Mouse (Mus musculus) frontal cortex, postnatal 25 days (tissue): Measurements from ENCODE around the gene Crip1.

Experiments used
- DNase-seq, 2 experiments: peaks; one replicate each; pipeline ENCODE4 v3.0.0; 2022; ENCODE audit warnings: low spot score in 2 of 2

The Crip1 gene

DNA sequence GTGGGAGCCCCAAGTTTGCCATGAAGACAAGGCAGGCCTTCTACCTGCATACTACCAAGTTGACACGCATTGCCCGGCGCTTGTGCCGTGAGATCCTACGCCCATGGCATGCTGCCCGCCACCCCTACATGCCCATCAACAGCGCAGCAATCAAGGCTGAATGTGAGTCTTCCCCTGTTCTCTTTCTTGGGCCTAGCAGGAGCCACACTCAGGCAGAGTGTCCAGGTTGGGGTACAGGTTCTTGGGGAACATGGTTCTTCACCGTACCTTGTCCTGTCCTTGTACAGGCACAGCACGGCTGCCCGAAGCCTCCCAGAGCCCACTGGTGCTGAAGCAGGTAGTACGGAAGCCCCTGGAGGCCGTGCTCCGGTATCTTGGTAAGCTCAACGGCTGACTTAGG lies 14.5 kb upstream of the Crip1 start:
- no peak for DNase-seq

DNA sequence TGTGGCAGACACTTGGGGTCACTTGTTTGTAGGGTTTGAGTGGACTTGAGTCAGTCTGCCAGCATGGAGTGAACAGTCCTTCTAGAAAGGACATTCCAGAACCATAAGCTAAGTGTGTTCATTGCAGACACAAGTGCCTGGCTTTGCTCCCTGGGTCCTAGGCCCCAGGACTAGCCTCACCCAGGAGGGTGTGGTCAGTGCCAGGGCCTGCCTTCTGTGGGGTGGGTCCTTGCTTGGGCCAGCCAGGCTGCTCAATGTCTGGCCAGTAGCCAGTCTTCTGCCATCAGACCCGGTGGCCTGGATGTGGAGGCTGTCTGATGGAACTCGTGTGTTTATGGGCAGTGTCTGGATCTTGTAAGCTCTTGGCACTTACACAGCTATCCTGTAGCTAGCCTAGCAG lies 13.5 kb upstream of the Crip1 start:
- DNase-seq, result no peak

DNA sequence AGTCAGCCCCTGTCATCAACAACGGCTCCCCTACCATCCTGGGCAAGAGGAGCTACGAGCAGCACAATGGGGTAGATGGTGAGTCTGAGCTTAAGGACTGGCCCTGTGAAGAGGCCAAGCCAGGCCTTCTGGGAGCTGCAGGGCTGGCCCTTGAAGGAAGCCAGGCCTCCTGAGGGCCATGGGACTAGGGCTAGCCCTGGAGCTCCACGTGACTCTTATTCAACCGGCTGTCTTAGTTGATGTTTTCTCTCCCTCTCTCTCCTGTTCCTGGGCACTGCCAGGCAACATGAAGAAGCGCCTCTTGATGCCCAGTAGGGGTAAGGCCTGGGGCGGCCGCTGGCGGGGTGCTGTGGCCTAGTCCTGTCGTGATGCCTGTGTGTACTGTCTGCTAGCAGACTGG lies 12.9 kb upstream of the Crip1 start:
- no peak for DNase-seq

DNA sequence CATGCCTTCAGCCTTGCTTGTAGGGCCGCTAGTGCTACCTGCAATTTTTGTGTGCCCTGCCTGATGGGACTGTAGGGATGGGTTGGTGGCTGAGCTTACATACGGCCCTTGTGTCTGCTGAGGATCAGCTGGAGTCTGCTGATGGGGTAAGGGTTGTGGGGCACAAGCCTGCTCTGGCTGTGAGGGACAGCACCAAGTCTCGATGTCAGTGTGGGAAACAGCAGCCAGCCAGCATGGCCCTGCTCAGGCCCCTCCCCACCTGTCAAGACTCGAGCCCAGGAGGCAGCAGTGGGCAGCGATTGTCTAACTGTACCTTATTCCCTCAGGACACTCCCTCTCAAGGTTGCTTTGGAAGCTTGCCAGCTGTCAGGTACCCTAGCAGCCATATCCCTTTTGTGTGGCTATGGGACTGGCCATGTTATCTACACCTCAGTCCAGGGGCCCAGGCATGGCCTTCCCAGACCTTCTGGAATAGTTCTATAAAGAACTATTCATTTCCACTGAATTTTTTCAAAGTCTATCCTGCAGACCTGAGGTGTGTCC lies 12.2 kb upstream of the Crip1 start:
- DNase-seq, result no peak

DNA sequence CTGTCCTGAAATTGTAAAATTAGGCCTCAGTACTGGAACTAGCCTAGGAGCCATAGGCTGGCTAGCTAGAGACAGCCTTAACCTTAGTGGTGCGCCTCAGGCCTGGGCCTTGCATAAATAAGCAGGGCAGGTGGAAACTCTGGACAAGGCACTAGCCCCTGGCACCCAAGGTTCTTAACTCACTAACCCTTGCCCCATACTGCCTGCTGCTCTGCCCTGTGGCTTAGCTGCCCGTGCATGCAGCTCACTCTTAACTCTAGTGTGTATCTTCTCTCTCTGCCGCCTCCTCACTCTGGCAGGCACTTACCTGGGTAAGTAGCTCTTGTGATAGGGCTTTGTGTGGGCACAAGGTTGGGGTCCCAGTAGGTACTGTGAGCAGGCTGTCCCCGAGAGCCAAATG lies 11.6 kb upstream of the Crip1 start:
- DNase-seq, result no peak

DNA sequence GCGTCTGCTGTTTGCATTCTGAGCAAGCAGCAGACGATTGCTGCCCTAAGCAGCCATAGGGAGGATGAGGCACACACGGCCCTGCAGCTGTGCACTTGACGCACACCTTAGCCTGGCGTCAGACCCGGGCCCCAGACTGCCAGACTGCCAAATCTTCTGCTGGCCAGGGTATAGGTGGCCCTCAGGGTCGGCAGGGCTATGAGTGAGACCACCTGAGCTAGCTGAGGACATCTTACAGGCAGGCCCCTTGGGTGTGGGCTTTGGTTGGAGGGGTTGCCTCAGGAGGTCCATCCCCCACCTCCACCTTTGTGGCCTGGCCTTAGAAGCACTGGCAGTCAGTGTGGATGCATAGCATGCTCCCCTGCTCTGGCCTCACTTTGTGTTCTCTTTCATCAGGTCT lies 10.7 kb upstream of the Crip1 start:
- no peak for DNase-seq

DNA sequence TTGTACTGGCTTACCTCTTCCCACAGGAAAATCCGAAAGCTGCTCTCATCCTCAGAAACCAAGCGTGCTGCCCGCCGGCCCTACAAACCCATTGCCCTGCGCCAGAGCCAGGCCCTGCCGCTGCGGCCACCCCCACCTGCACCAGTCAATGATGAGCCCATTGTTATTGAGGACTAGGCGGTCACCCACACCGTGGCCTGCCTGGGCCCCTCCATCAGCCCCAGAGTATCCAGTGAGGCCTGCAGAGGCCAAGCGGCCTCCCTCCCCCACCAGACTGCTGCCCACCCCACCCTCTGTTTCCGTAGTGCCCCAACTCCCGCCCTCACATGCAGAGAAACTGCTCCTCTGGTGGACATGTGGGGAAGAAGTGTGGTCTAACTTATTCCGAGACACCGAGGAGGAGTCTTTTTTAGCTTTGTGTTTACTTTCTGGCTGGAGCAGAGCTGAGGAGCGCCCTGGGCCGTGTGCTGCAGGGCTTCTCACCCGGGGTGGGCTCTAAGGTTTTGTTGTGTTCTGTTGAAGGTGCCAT lies 9.6 kb upstream of the Crip1 start:
- no peak for DNase-seq

DNA sequence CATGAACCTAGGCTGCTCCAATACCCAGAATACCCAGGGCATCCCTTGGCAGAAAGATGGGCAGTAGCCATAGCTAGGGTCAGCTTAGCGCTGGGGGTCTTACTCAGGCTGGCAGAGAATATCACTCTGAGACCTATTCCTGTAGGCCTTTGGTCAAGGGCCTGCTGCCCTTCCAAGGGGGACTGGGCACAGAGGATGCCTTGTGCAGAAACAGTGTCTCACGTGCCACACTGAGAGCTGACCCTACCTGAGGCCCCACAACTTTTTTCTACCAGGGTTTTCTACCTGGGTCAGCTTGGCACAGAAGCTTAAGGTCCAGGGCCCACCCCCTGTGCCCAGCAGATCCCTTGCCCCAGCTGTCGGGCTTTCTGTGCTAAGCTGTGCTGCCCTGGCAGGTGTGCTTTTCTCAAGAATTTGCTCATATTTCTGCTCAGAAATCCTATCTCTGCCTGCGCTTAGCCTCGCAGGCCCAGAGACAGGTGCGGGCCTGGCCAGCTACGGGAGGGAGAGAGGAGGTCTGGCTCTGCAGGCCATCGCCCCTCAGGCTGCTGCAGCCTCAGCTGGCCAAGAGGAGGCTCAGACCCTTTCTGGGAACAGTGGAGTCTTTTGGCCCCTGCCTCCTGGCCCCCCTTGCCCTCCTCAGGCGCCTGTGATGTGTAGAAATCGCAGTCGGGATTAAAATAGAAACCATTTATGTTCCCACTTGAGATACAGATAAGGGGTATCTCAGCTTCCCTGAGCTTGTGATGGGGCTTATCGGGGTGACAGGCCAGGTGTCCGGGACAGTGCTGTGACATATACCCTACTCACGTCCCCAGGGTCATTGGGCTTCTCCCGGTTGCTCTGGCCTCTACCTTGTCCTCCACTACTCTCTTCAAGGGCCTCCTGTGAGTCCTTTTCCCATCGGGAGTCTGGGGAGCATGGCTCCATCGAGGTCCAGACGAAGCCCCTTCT lies 8.6 kb upstream of the Crip1 start:
- no peak for DNase-seq

DNA sequence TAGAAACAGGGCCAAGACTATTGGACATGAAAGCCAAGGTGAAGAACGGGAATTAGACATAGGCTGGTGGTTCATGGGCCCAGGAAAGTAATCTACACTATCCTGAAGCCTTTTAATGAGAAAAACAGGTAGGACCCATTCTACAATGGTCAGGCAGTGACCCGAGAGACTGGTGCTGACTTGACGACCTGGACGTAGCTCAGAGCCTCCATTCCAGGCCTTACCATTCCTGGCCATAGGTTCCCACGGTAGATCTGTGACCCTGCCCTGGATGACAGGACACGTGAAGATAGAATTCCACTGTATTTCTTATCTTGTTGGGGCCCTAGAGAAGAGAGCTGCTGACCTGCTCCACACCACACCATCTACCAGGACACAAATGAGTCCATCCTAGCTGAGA lies 7.8 kb upstream of the Crip1 start:
- no peak for DNase-seq

DNA sequence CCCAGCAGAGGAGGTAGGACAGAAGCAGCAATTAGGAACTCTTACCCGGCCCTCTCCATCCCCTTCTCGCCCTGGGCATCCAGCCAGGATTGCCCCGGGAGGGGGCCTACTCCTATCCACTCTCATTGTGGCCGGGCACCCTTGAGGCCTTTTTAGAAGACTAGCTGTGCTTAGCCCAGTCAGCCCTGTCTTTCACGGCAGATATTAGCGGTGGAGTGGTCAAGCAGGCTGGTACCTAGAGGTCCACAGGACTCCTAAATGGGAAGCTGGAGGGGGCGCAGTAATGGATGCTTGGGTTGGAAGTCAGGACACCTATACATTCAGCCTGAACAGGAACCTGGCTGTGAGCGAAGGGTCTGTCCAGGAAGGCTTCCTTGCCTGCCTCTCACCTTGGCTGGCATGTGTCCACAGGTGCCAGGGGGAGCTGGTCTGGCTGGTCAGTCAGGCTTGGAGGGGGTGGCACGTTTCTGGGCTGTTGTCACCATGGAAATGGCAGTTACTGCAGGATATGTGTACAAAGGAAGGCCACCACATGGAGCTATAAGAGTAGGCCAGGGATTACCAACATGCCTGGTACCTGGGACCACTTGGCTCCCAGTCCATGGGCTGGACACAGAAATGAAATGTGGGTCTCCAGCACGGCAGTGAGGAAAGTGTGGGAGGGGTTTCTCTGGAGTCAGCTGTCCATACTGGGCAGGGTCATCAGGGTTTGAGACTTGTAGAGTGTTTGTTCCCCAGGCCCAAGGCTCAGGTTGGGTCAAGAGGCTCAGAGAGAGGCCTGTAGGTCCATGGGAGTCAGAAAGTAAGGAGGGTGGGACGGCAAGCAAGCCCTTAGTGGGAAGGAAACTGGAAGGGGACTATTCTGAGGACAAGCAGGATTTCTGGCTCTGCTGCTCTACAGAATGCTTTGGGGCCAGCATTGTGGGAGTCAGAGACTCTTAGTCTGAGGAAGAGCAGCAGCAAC lies 6.9 kb upstream of the Crip1 start:
- DNase-seq, result no peak

DNA sequence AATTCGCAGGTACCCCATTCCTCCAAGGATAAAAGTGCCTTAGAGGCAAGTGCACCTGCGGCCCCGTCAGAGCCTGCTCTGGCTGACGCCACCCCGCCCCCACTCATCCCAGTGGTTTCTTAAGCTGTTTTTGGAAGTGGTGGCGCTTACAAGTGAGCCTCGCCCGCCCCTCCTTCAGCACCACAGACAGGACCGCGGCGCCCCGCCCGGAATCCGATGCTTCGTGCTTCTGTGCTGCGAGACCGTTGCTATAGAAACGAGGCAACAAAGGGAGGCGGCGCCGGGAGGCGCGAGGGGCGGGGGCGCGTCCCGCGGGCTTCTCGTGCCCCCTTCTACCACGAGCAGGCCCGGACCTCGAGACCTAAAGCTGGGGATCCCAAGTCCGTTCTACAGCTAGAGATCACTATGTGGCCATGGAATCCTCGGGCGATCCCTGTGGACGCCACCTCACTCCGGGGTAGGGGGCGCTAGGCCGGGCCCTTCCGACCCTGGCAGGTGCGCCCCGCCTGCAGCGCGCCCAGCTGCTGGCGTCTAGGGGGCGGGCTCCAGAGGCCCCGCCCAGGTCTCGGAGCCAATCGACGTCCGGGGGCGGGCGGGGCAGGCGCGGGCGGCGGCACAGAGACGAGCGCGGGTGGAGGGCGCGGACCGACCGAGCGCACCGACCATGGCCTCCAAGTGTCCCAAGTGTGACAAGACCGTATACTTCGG lies 6.1 kb upstream of the Crip1 start, which contains the start of gene Crip2:
Crip2 (plus strand) TSS at position 329 of the 708 bp plus-strand sequence.
- DNase-seq, result peak; percentile 87 to 89

DNA sequence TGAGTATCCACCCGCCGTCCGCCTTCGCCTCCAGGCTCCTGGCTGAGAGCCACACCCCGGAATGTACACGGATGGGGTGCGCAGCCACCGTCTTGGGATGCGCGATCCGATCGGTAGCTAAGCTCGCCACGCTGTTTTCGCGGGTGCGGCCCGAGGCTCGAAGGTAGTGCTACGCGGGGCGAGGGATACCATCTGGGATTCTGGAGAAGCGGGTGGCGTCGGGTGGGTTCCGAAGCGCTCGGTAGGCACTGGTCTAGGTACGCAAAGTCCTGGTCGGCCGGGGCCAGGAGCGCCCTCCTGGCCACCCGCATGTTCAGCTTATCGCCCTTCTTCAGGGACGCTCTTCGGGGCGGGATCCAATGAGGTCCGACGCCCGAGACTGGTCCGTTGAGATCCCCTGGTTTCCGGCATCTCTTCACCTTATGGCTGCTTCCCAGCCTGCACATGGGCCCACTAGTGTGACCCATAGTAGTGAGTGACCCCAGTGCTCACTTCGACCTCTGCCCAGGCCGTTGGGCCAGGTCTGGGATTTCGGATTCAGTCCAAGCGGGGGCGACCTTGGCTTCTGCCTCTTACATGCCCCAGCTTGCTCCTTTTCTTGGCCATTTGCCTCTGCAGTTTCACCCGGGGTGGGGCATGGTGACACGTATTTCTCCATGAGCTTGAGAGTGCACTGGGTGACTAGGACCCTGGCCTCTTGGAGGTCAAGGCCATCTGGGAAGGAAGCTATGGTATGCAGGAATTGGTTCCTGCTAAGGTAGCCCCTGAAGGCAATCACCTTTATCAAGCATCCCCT lies 5.3 kb upstream of the Crip1 start:
- no peak for DNase-seq

DNA sequence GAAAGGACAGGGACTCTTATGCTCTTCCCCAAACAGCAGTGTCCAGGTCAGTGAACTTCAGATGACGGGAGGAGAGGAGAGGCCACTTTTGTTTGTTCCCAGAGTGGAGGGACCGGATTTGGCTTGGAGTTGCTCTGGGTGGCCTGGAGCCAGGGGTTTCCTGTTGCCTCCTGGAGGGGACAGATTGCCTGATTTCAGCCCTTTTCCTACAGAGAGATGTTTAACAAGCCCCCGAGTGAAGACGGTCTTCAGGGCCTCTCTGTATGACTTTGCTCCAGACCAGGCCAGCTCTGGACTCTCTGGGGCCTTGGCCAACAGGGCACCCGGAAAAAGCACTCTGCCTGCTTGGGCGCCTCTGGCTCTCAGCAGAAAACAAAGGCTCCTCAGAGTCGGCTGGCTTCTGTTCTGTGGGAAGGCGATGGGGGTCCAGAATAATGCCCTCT lies 4.6 kb upstream of the Crip1 start:
- DNase-seq, result no peak

DNA sequence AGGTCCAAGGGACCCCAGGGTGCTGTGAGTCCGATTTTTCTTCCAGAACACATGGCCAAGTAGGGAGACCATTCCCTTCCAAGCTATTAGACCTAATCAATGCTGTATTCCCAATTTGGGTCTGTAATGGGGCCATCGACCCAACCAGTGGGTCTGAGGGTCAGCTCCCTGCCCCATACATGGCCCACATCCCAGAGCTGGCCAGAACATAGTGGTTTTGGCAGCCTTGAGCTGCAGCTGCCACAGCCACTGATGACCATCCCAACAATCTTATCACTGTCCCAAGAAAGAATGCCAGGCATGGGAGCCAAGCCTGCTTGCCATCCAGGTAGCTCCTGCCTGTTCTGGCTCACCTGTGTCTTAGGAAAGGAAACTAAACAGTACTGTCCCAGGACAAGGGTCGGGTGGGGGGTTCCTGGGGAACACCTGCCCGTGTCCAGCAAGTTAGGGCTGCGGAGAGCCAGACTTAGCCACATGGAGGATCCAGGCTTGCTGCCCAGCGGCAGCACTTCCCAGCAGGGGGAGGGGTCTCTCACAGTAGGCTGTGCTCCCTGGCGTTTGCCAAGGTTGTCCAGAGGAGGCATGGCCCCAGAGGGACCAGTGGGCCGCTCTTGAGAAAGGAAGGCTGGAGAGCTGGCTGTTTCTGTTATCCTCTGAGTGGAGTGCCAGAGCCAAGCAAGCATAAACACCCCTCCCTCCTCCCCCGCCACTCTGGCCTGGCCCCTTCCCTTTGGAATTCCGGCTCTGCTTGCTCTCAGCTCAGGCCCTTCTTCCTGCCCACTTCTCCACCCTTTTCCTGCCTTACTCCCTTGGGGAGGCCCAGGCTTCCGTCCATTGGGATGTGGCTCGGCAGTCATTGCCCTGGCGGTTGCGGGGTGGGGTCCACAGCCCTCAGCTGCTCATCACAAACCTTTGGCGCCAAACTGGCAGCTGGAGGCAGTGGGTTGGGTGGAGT lies 3.8 kb upstream of the Crip1 start:
- DNase-seq, result no peak

DNA sequence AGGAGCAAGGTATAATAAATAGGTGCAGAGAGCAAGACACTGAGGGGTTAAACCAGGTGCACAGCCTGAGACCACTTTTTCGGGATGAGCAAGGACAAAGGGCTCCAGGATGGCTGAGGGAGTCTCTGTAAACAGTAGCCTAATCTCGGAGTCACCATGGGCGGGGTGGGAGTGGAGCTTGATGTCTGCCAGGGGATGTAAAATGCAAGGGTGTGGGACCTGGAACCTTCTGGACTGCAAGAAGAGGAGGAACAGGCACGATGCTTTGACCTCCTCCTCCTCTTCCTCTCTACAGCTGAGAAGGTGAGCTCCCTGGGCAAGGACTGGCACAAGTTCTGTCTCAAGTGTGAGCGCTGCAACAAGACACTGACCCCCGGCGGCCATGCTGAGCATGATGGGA lies 3.0 kb upstream of the Crip1 start:
- DNase-seq, result no peak

DNA sequence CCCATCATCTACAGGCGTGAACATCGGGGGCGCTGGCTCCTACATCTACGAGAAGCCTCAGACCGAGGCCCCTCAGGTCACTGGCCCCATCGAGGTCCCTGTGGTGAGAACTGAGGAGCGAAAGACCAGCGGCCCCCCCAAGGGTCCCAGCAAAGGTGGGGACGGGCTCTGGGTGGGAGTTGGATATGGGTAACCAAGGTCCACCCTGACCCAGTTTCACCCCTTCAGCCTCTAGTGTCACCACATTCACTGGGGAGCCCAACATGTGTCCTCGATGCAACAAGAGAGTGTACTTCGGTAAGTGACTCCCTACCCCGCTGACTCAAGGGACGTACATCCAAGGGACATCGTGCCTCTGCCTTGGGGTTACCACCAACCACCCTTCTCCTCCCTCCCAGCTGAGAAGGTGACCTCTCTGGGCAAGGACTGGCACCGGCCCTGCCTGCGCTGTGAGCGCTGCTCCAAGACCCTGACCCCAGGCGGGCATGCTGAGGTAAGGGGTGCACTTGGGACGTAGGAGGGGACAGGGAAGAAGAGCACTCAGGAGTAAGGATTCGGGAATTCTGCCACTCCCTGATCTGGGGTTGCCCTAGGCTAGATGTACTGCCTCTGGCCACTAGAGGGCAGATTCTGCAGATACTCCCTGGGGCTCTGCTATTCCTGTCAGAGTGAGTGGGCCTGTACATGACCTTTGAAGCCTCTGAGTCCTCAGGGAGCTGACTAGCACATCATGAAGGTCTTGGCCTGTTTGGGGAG lies 1.9 kb upstream of the Crip1 start:
- no peak for DNase-seq

DNA sequence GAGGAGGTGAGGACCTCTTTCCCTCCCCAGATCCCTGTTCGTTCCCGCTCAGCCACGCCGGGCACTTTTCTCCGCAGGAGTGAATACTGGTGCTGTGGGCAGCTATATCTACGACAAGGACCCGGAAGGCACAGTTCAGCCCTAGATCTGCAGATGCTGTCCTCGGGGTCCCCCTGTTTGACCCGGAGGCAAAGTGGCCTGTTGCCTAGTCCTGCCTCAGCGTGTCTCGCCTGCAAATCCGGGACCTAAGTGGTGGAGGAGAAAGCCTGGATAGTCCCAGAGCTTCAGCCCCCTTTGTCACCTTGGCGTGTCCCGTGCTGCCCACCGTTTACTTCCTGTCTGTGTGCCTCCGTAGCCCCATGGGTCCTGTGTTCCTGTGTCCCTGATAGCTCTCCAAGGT lies 1.2 kb upstream of the Crip1 start:
- DNase-seq, result no peak

DNA sequence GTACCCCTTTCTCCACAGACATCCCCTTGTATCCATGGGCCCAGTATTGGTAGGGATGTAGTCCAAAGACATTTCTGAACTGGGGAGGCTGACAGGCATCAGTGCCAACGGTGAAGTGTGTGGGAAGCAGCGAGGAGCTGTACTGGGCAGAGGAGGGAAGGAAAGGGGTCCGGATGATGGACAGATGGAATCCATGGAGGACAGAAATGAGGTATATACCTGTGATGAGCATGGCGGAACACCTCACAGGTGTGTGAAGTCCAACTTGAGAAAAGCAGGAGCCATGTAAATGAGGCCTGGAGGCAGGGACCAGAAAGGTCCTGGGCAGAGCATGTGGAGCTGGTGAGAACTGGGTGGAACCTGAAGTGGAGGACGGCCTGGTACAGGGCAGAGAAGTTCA lies 525 bp upstream of the Crip1 start:
- no peak for DNase-seq

DNA sequence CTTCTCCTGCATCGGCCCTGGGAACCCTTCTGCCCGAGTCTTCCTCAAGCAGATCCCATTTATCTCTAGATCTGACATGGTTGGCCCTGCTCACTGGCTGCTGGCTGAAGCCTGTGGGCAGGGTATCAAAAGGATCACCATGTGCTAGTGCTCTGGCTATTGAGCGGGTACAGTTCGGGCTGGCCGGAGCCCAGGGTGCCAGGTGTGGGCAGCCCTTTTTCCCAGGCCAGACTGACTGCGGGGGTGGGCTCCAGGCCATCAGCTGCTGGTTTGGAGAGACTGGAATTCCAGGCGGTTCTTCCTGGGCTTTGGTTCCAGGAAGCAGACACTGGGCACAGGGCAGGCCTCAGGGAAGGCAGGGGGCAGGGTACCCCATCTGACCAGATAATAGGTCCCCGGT lies 1.4 kb downstream of the Crip1 start:
- DNase-seq, result no peak
